In genomic region chr9:66110611-66111379, GRCm38 (mm10) we compare ENCODE assay signal across 9 mouse cellular contexts. TPM values are rescaled to one million over a fixed set of nuclear protein-coding genes. Genes with fewer than 3 reads are reported as not detected.
DNase-seq lines count a peak whose midpoint lies in the region; ATAC-seq and TF ChIP-seq lines count a peak whose summit lies in the region.
"Had no signal": no experiment of that assay in that cellular context is flagged by ENCODE, and none has a peak within 500 bp of the region (broad histone marks: within the 10 kb centered on the region; RNA-seq: fewer than 3 reads in every experiment).

No protein-coding gene starts in this region.

- TF ChIP-seq POLR2A in heart, adult 2 months (IDR thresholded peaks at IDR 0.05; ENCODE audit: insufficient read depth, low read depth, low read length): no peak

- no peak overlapping the region for H3K4me2 ChIP-seq in embryonic facial prominence, embryonic 12.5 days (replicated peaks)
- no peak overlapping the region for H3K4me2 ChIP-seq in hindbrain, postnatal 0 days (ENCODE audit: low read depth, low read length)
- no peak overlapping the region for H3K4me2 ChIP-seq in midbrain, embryonic 13.5 days (replicated peaks)

- no peaks in the 10 kb centered on the region for H3K79me2 ChIP-seq in heart, adult 2 months (replicated peaks; ENCODE audit: control insufficient read depth, insufficient read depth, low read length)

- no peak overlapping the region for H3K4me3 ChIP-seq in embryonic facial prominence, embryonic 12.5 days
- no peak overlapping the region for H3K4me3 ChIP-seq in hindbrain, postnatal 0 days (ENCODE audit: low read length)
- no peak overlapping the region for H3K4me3 ChIP-seq in midbrain, embryonic 13.5 days (replicated peaks)
- no peak overlapping the region for H3K4me3 ChIP-seq in heart, adult 2 months

- no peaks in the 10 kb centered on the region for H3K27me3 ChIP-seq in embryonic facial prominence, embryonic 12.5 days
- H3K27me3 ChIP-seq in hindbrain, postnatal 0 days (ENCODE audit: insufficient read depth, low read length): no peaks in the 10 kb centered on the region
- no peaks in the 10 kb centered on the region for H3K27me3 ChIP-seq in midbrain, embryonic 13.5 days
- no peaks in the 10 kb centered on the region for H3K27me3 ChIP-seq in heart, adult 2 months (ENCODE audit: control insufficient read depth, insufficient read depth, low read length)

- H3K36me3 ChIP-seq in embryonic facial prominence, embryonic 12.5 days: peaks cover 42% of the 10 kb centered on the region
- peaks cover 9% of the 10 kb centered on the region; the same call in 1 of the 2 replicates for H3K36me3 ChIP-seq in hindbrain, postnatal 0 days (ENCODE audit: insufficient read depth, low read length)
- H3K36me3 ChIP-seq in midbrain, embryonic 13.5 days: peaks cover 56% of the 10 kb centered on the region
- H3K36me3 ChIP-seq in heart, adult 2 months (ENCODE audit: control insufficient read depth, insufficient read depth, low read length): peaks cover 3% of the 10 kb centered on the region; the same call in 1 of the 2 replicates

- no peaks in the 10 kb centered on the region for H3K9me3 ChIP-seq in embryonic facial prominence, embryonic 12.5 days
- H3K9me3 ChIP-seq in hindbrain, postnatal 0 days (ENCODE audit: low read length): no peaks in the 10 kb centered on the region
- H3K9me3 ChIP-seq in midbrain, embryonic 13.5 days: no peaks in the 10 kb centered on the region

- intact Hi-C loops in heart, adult 2 months (cut with DNase I): no loop called here

- H3K9ac ChIP-seq in embryonic facial prominence, embryonic 12.5 days: no peak overlapping the region
- H3K9ac ChIP-seq in hindbrain, postnatal 0 days (replicated peaks; ENCODE audit: low read length): no peak overlapping the region
- H3K9ac ChIP-seq in midbrain, embryonic 13.5 days (replicated peaks): peak overlapping the region; percentile 19; the same call in 1 of the 2 replicates
- H3K9ac ChIP-seq in heart, adult 2 months (ENCODE audit: low read depth, low read length): no peak overlapping the region

- TF ChIP-seq CTCF in hindbrain, postnatal 0 days (IDR thresholded peaks at IDR 0.05; ENCODE audit: low read depth): no peak
- TF ChIP-seq CTCF in heart, adult 2 months (IDR thresholded peaks at IDR 0.05): no peak

- no peak for TF ChIP-seq EP300 in heart, adult 2 months (IDR thresholded peaks at IDR 0.05; ENCODE audit: insufficient read depth, low read depth, low read length)

- peak overlapping the region; percentile 32; the same call in 1 of the 2 replicates for H3K27ac ChIP-seq in embryonic facial prominence, embryonic 12.5 days
- H3K27ac ChIP-seq in hindbrain, postnatal 0 days: peak overlapping the region; percentile 58; the same call in 1 of the 2 replicates
- peak overlapping the region; percentile 63 for H3K27ac ChIP-seq in midbrain, embryonic 13.5 days
- no peak overlapping the region for H3K27ac ChIP-seq in heart, adult 2 months
- H3K27ac ChIP-seq: macrophage had no signal

- WGBS in embryonic facial prominence, embryonic 12.5 days: 40% methylated on average over 8 of the region's 8 CpGs
- WGBS in hindbrain, postnatal 0 days: 31% methylated on average over 8 of the region's 8 CpGs
- WGBS in midbrain, embryonic 13.5 days: 24% methylated on average over 8 of the region's 8 CpGs
- 80% methylated on average over 8 of the region's 8 CpGs for whole genome bisulfite sequencing in heart, adult 2 months

- peaks cover 9% of the 10 kb centered on the region for H3K4me1 ChIP-seq in embryonic facial prominence, embryonic 12.5 days
- no peaks in the 10 kb centered on the region; the same call in 1 of the 2 replicates for H3K4me1 ChIP-seq in hindbrain, postnatal 0 days (ENCODE audit: insufficient read depth, low read length)
- peaks cover 14% of the 10 kb centered on the region for H3K4me1 ChIP-seq in midbrain, embryonic 13.5 days (replicated peaks)
- H3K4me1 ChIP-seq in heart, adult 2 months (ENCODE audit: control insufficient read depth, insufficient read depth, low read length): no peaks in the 10 kb centered on the region; the same call in 1 of the 2 replicates

- peak; percentile 29 for DNase-seq in embryo, embryonic 11 days
- DNase-seq in embryo, embryonic 10 days (ENCODE audit: low spot score): no peak
- DNase-seq in hindbrain, postnatal 0 days (ENCODE audit: low spot score): no peak
- DNase-seq in heart, adult 2 months: no peak
- no peak for DNase-seq in urinary bladder, postnatal 25 days (ENCODE audit: low spot score)
- DNase-seq in lung, adult 18-20 months: no peak

- ATAC-seq in embryonic facial prominence, embryonic 12.5 days (ENCODE audit: insufficient number of reproducible peaks, insufficient read depth, low FRiP score, low TSS enrichment): no peak
- peak; percentile 43 for ATAC-seq in hindbrain, postnatal 0 days
- ATAC-seq in midbrain, embryonic 13.5 days: no peak

RNA-seq across cellular contexts. Expression of gene Snx1, which starts 15.6 kb away (rescaled TPM):
- 129 and 131 TPM in 2 replicates for polyA plus RNA-seq in embryonic facial prominence, embryonic 12.5 days (2016; fragmentation: Nextera tagmentation; extraction: Ambion mirVana)
- total RNA-seq in hindbrain, postnatal 0 days (2014; rRNA removed): 43.4 and 50.4 TPM in 2 replicates
- polyA plus RNA-seq in hindbrain, postnatal 0 days (2015; fragmentation: Nextera tagmentation; extraction: Ambion mirVana): 47.3 and 55.0 TPM in 2 replicates
- 101 and 104 TPM in 2 replicates for polyA plus RNA-seq in midbrain, embryonic 13.5 days (2015; fragmentation: Nextera tagmentation; extraction: Ambion mirVana)
- 10 to 100 TPM; 24.8 to 27.6 TPM for total RNA-seq in heart, adult 2 months (2021)
- 19.2 and 25.2 TPM in 2 replicates for polyA plus RNA-seq in heart, adult 2 months (2012; rRNA removed)

RNA-seq across cellular contexts. Expression of gene Ciao2a, which starts 15.6 kb away (rescaled TPM):
- 166 and 174 TPM in 2 replicates for polyA plus RNA-seq in embryonic facial prominence, embryonic 12.5 days (2016; fragmentation: Nextera tagmentation; extraction: Ambion mirVana)
- 25.5 and 29.4 TPM in 2 replicates for total RNA-seq in hindbrain, postnatal 0 days (2014; rRNA removed)
- 77.6 and 84.8 TPM in 2 replicates for polyA plus RNA-seq in hindbrain, postnatal 0 days (2015; fragmentation: Nextera tagmentation; extraction: Ambion mirVana)
- polyA plus RNA-seq in midbrain, embryonic 13.5 days (2015; fragmentation: Nextera tagmentation; extraction: Ambion mirVana): 102 and 104 TPM in 2 replicates
- 10 to 100 TPM; 59.7 to 68.1 TPM for total RNA-seq in heart, adult 2 months (2021)
- 19.5 and 31.2 TPM in 2 replicates for polyA plus RNA-seq in heart, adult 2 months (2012; rRNA removed)

RNA-seq across cellular contexts. Expression of gene Snx22, which starts 41.3 kb away (rescaled TPM):
- 6.2 and 7.7 TPM in 2 replicates for polyA plus RNA-seq in embryonic facial prominence, embryonic 12.5 days (2016; fragmentation: Nextera tagmentation; extraction: Ambion mirVana)
- total RNA-seq in hindbrain, postnatal 0 days (2014; rRNA removed): 7.1 and 8.8 TPM in 2 replicates
- 12.8 and 13.2 TPM in 2 replicates for polyA plus RNA-seq in hindbrain, postnatal 0 days (2015; fragmentation: Nextera tagmentation; extraction: Ambion mirVana)
- 4.0 and 4.9 TPM in 2 replicates for polyA plus RNA-seq in midbrain, embryonic 13.5 days (2015; fragmentation: Nextera tagmentation; extraction: Ambion mirVana)
- total RNA-seq in heart, adult 2 months (2021): under 1 TPM; 0.70 to 0.86 TPM
- 0.70 and 0.73 TPM in 2 replicates for polyA plus RNA-seq in heart, adult 2 months (2012; rRNA removed)

RNA-seq across cellular contexts. Expression of gene Dapk2, which starts 47.2 kb away (rescaled TPM):
- 6.0 and 6.6 TPM in 2 replicates for polyA plus RNA-seq in embryonic facial prominence, embryonic 12.5 days (2016; fragmentation: Nextera tagmentation; extraction: Ambion mirVana)
- 0.21 TPM in 1 of 2 replicates, not detected in the other for total RNA-seq in hindbrain, postnatal 0 days (2014; rRNA removed)
- polyA plus RNA-seq in hindbrain, postnatal 0 days (2015; fragmentation: Nextera tagmentation; extraction: Ambion mirVana): 0.55 and 0.58 TPM in 2 replicates
- 1.4 and 2.4 TPM in 2 replicates for polyA plus RNA-seq in midbrain, embryonic 13.5 days (2015; fragmentation: Nextera tagmentation; extraction: Ambion mirVana)
- 1 to 10 TPM; 5.8 TPM for total RNA-seq in heart, adult 2 months (2021)
- 5.6 and 8.5 TPM in 2 replicates for polyA plus RNA-seq in heart, adult 2 months (2012; rRNA removed)

RNA-seq across cellular contexts. Expression of gene Ppib, which starts 50.8 kb away (rescaled TPM):
- 523 and 525 TPM in 2 replicates for polyA plus RNA-seq in embryonic facial prominence, embryonic 12.5 days (2016; fragmentation: Nextera tagmentation; extraction: Ambion mirVana)
- 223 and 263 TPM in 2 replicates for total RNA-seq in hindbrain, postnatal 0 days (2014; rRNA removed)
- 395 and 408 TPM in 2 replicates for polyA plus RNA-seq in hindbrain, postnatal 0 days (2015; fragmentation: Nextera tagmentation; extraction: Ambion mirVana)
- polyA plus RNA-seq in midbrain, embryonic 13.5 days (2015; fragmentation: Nextera tagmentation; extraction: Ambion mirVana): 338 and 358 TPM in 2 replicates
- 100 to 1,000 TPM; 113 to 114 TPM for total RNA-seq in heart, adult 2 months (2021)
- polyA plus RNA-seq in heart, adult 2 months (2012; rRNA removed): 89.9 and 102 TPM in 2 replicates
